Mouse (Mus musculus): ENCODE measurements at regions not wholly inside any gene's neighbourhood (a gene's known extent, or its start where the extent isn't known, plus 50 kb on each side); places are given as distances from the start of the nearest gene placed in this dataset.

- no peak for DNase-seq (ENCODE audit: low spot score in 2 of 2)
- intact Hi-C loops (cut with DNase I): loop anchor here (10.0 kb wide), 1 partner anchor 546 kb away; no protein-coding TSS in a partner anchor
Observed at GRCm38 (mm10) chr10:17630861-17631581, 92.0 kb upstream of the Cited2 start.

GRCm38 (mm10) chr10:17631817-17632216, 91.2 kb upstream of the Cited2 start:
- no peak for DNase-seq (ENCODE audit: low spot score in 2 of 2)
- intact Hi-C loops (cut with DNase I): loop anchor here (10.0 kb wide), 1 partner anchor 547 kb away; no protein-coding TSS in a partner anchor

GRCm38 (mm10) chr10:17632959-17633674, 89.9 kb upstream of the Cited2 start:
- no peak for DNase-seq (ENCODE audit: low spot score in 2 of 2)
- intact Hi-C loops (cut with DNase I): loop anchor here (10.0 kb wide), 1 partner anchor 548 kb away; no protein-coding TSS in a partner anchor

- DNase-seq (ENCODE audit: low spot score in 2 of 2): no peak
- intact Hi-C loops (cut with DNase I): no loop called here
Observed at GRCm38 (mm10) chr10:17645363-17645762, 77.7 kb upstream of the Cited2 start.

DNA sequence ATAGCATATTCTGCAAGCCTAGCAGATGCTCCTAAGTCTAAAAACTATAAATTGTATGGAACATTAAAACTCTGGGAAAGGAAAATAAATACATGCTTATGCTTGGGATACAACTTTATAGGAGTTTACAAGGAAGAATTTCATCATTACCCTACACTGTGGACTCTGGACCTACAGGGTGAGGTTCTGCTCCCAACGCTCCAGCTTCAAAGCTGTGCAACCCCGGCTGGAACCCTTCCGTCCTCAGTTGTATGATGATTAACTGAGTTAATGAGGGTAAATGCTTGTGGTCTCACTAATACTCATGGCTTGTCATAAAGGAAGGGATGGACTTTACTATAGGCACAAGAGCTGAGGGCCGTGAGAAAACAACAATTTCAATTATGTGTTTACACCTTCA, 76.6 kb upstream of the Cited2 start:
- intact Hi-C loops (cut with DNase I): no loop called here
- DNase-seq (ENCODE audit: low spot score in 2 of 2): no peak

- intact Hi-C loops (cut with DNase I): no loop called here
- no peak for DNase-seq (ENCODE audit: low spot score in 2 of 2)
Observed at GRCm38 (mm10) chr10:17648077-17648476, 74.9 kb upstream of the Cited2 start.

DNA sequence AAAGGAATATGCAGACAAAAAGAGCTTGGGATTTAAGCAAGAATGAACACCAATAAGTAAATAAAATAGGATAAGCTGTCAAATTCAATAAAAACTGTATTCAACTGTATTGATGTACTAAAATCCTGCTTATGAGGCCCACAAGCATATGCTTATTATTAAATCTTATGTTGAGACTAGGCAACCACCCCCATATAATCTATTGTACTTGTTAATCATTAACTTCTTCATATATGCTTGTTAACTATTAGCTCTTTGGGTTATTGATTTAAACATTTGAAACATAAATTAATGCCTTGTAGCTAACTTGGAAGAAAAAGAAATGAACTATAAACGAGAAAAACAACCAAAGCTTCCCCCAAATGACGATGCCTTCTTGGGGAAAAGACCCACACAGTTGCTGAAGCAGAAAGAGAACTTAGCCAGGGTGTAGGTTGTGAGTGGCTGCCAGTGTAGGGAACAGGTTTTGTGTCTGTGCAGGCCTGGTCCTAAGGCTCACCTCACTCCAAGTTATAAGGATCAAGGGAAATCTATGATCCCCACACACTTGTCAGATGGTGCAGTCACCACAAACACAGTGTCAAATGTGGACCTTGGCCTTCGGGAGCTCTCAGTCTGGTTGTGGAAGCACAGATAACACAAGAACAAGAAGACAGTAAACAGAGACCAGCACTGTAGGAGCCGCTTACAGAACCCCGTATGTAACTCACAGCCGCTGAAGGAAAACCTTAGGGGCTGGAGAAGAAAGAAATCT, 71.8 kb upstream of the Cited2 start:
- DNase-seq (ENCODE audit: low spot score in 2 of 2): no peak
- intact Hi-C loops (cut with DNase I): no loop called here

DNA sequence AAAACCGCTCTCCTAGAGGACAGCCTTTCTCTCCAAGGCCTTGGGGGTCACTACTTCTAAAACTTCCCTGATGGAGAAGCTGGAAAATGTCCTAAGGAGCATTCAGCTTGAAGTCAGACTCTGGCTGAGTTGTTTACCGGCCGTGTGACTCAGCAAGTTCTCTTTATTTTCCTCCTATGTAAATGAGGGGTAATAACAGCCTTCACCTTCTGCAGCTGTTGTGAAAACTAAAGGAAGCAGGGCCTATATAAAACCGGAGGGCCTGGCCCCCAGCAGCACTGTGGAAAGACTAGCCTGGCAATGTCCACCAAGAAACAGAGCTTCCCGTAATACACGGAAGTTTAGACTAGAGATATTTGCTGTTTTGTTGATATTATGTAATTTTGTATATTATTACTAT, 69.7 kb upstream of the Cited2 start:
- no peak for DNase-seq (ENCODE audit: low spot score in 2 of 2)
- intact Hi-C loops (cut with DNase I): no loop called here

GRCm38 (mm10) chr10:17653785-17654184, 69.2 kb upstream of the Cited2 start:
- DNase-seq (ENCODE audit: low spot score in 2 of 2): no peak
- intact Hi-C loops (cut with DNase I): no loop called here

DNA sequence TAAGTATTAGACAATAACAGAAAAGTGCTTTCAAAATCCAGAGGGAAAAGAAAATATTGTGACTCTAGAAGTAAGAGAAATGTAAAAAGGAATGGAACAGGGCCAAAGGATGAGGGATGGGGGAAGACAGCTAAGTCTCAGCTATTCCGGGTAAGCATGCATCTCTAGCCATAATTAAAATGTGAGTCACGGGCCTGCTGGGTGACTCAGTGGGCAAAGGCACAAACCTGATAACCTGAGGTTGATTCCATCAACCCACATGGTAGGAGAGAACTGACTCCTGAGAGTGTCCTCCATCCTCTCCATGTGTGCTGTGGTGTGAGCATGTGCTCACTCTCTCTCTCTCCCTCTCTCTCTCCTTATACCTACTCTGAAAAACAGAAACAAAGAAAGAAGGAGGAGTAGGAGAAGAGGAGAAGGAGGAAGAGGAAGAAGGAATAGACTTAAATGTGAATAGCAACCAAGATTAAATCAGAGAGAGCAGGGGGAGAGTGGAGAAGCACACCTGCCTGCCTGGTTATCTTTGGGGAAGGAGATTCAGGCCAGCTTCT, 68.6 kb upstream of the Cited2 start:
- intact Hi-C loops (cut with DNase I): no loop called here
- DNase-seq (ENCODE audit: low spot score in 2 of 2): no peak

DNA sequence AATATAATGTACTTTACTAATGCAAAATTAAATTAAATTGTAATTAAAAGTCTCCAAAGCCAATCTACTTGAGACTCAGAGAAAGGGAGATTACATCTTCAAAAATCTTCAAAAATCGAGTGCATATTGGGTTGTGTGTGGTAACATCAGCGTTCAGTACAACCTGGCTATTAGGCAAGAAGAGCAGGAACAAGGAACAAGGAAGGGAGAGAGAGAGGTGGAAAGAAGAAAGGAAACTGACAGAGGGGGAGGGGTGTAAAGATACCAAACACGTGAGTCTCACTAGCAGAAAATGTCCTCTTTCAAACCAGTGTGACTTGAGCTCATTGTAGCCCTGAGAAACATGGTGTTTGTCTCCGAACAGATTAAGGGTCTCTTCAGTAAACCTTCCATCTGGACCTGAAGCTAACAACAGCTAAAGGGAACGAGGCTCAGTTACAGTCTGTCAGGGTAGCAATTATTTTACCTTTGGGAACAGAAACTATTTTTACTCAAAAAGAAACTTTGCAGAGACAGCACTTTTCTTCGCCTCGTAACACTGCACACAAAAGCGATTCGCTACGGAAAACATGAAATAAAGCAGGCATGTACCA, 67.5 kb upstream of the Cited2 start:
- intact Hi-C loops (cut with DNase I): no loop called here
- DNase-seq (ENCODE audit: low spot score in 2 of 2): no peak

DNA sequence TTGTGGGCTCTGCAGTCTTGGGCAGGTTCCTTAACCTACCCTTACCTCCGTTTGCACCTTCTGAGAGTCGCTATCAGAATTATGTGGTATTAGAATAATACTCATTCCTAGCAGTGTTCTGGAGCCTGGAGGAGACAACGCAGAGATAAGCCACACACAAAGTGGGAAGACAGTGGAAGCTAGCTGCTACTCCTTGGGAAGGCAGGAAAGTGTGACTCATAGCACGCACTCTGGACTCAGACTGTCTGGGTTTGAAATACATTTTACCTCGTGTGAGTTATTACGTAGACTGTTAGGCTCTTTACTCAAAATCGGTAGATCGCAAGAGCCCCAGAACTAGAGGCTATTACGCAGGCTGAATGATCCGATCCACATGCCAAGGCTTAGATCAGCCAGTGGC, 66.7 kb upstream of the Cited2 start:
- no peak for DNase-seq (ENCODE audit: low spot score in 2 of 2)
- intact Hi-C loops (cut with DNase I): no loop called here

GRCm38 (mm10) chr10:17656872-17657482, 66.0 kb upstream of the Cited2 start:
- intact Hi-C loops (cut with DNase I): no loop called here
- no peak for DNase-seq (ENCODE audit: low spot score in 2 of 2)

GRCm38 (mm10) chr10:17659575-17659974, 63.4 kb upstream of the Cited2 start:
- intact Hi-C loops (cut with DNase I): no loop called here
- no peak for DNase-seq (ENCODE audit: low spot score in 2 of 2)

DNA sequence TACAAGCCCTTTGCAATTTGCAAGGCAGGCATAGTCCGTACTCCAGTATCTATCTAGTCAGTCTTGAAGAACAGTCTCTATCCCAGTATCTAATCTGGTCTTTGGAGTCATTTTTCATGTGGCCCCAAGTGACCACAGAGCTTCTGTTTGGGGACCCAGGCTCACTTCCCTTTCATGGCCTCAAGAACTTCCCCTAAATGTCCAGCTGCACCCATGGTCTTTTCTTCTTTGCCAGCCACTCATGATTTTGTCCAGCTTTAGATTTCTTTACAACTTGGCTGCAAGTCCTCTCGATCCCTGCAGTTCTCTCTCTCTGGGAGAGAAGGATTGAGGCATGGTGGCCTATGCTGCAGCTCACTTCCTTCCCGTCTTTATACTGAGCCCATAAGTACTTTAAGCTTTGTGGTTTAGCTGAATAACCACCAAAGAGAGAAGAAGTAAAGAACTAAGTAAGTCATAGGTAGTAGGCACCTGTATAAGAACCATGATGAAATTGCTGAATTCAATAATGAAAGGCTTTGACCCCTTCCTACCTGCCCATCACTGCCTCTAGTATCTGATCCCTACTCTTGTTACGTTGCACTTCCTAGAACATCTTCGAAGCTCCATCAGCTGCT, 62.1 kb upstream of the Cited2 start:
- intact Hi-C loops (cut with DNase I): no loop called here
- DNase-seq (ENCODE audit: low spot score in 2 of 2): no peak

GRCm38 (mm10) chr10:17666089-17666488, 56.9 kb upstream of the Cited2 start:
- intact Hi-C loops (cut with DNase I): no loop called here
- no peak for DNase-seq (ENCODE audit: low spot score in 2 of 2)

GRCm38 (mm10) chr10:17669401-17669800, 53.6 kb upstream of the Cited2 start:
- intact Hi-C loops (cut with DNase I): no loop called here
- DNase-seq (ENCODE audit: low spot score in 2 of 2): no peak
